Mouse (Mus musculus): Measurements from ENCODE around the gene Thsd7b. TPM values are rescaled to one million over a fixed set of nuclear protein-coding genes. Genes with fewer than 3 reads are reported as not detected.

The Thsd7b gene
- polyA plus RNA-seq (2015; fragmentation: Nextera tagmentation; extraction: Ambion mirVana), result 3.0 and 4.0 TPM in 2 replicates

DNA sequence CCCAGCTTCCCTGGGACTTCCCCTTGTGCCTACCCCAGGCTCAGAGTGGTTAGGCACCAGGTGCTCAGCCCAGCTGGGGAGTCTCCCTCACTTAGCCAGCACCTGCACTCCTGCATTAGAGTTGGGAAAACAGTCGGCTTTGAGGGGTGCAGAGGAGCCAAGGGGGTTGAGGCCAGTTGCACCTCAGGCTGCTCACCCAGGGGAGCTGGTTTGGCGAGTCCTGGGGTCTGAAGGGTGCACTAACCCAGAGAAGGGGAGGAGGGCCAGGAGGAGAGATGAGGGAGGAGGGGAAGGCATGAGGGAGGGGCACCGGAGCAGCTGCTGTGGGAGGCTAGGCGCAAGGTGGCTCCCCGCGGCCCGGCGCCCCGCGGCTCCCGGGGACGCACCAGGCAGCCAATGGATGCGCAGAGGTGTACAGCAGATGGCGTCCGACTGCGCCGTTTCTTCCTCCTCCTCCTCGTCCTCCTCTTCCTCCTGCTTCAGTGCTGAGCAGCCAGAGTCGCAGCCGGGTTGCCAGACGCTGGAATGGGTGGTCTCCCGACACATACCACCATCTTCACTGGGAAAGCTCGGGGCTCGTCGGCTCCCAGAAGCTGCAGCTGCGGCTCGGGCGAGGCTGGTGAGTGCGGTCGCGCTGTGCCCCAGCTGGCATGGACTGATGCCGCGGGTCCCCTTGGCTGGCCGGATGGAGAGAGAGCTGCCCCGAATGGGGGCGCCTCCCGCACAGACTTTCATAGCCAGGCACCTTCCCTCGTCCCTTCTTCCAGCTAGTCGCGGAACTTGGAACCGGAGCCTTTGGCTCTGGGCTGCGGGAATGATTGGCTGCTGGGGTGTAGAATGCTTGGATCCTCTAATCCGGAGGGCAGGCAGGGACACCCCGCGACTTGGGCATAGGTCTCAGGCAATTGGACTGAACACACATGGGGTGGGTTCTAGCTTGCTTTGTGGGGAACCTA, at the start of gene Thsd7b:
Thsd7b (plus strand) TSS at position 321 of the 956 bp plus-strand sequence.
- peaks cover 57% of the 10 kb centered on the region for H3K27me3 ChIP-seq
- peak within 1 kb of the TSS; percentile 89 for H3K4me2 ChIP-seq (replicated peaks)
- H3K4me3 ChIP-seq, result peak within 1 kb of the TSS; percentile 49
- 2% methylated on average over 45 of the region's 45 CpGs for WGBS
- H3K36me3 ChIP-seq, result no peaks in the 10 kb centered on the region
- H3K4me1 ChIP-seq, result peaks cover 8% of the 10 kb centered on the region
- ATAC-seq (ENCODE audit: low FRiP score, low read depth), result peak; percentile 64; the same call in 1 of the 2 replicates
- no peak within 1 kb of the TSS for H3K27ac ChIP-seq
- H3K9me3 ChIP-seq, result no peaks in the 10 kb centered on the region
- H3K9ac ChIP-seq, result peak within 1 kb of the TSS; percentile 54

GRCm38 (mm10) chr1:129244292-129244691, 28.8 kb upstream of the Thsd7b start:
- Histone ChIP-seq H3K27me3 (no peaks in the 10 kb centered on the region), H3K27ac (no peak overlapping the region), H3K9me3 (no peaks in the 10 kb centered on the region), H3K4me3 (no peak overlapping the region), H3K4me2 (replicated peaks) (no peak overlapping the region), H3K4me1 (no peaks in the 10 kb centered on the region), H3K9ac (no peak overlapping the region), H3K36me3 (no peaks in the 10 kb centered on the region)
- no peak for ATAC-seq (ENCODE audit: low FRiP score, low read depth)
- 60% methylated on average over 3 of the region's 3 CpGs for WGBS

DNA sequence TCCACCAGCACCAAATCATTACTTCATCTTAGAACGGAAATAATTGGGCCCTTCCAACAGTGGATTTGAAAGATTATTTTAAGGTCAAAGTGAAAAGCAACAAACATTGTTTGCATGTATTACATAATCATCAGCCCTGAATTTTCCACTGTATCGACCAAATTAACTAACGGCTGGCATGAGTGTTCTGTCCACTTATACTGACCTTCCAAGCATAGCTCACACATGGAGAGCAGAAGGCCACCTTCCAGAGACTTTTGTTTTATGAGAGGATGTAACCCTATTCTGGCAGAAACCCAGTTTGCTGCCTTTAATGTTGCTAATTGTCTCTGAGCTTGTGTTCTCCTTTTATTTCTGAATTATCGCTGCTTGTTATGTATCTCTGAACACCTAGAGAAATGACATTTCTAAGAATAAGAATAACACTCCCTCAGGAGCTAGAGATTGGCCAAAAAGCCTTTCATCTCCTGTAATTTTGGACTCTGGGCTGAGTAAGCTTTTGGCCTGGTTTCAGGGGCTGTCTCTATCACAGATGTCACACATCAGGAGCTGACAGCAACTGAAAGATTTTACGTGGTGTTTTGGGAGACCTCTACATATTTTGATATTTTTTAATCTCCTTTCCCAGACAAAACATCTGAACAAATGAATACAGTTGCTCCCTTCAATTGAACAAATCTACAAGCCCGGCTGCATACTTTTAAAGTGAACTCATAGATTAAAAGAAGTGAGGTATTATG, 22.2 kb upstream of the Thsd7b start:
- H3K4me1 ChIP-seq, result no peaks in the 10 kb centered on the region
- no peak overlapping the region for H3K4me2 ChIP-seq (replicated peaks)
- H3K9ac ChIP-seq, result no peak overlapping the region
- no peak for ATAC-seq (ENCODE audit: low FRiP score, low read depth)
- H3K27me3 ChIP-seq, result no peaks in the 10 kb centered on the region
- no peaks in the 10 kb centered on the region for H3K36me3 ChIP-seq
- no peak overlapping the region for H3K27ac ChIP-seq
- no peaks in the 10 kb centered on the region for H3K9me3 ChIP-seq
- H3K4me3 ChIP-seq, result no peak overlapping the region
- WGBS, result 78% methylated on average over 6 of the region's 6 CpGs

DNA sequence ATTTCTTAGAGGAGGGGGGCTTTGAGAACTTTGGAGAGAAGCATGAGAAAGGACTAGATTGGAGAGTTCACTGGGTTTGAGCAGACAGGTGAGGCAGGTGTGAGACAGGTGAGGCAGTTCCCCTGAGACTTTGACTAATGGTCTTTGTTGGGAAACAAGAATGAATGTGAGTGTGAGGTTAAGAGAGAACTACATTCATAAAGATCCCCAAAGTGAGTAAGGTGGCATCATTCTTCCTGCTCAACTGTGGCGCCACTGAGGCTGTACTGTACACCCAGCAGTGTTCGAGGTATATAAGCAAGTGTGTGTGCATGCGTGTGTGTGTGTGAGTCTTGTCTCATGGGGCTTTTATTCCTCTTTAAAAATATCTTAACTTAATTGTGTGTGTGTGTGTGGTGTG, 6.4 kb upstream of the Thsd7b start:
- WGBS, result 81% methylated on average over 3 of the region's 3 CpGs
- no peak for ATAC-seq (ENCODE audit: low FRiP score, low read depth)

DNA sequence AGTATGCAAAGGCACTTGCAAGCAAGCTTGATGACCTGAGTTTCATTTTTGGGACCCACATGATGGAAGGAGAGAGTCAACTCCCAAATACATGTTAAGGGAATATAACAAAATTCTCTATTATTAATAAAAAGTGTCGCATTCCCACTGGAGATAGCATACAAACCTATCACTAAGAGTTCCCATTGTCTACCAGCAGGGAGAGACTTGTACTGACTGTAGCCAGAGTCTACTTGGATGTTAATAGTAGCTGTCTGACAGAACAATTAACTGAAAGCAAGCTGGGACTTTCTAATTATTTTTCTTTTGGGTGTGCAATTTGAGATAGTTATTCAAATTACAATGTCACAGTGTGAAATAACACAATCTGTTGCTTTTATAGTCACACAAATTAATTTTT, 31.1 kb downstream of the Thsd7b start:
- H3K9ac ChIP-seq, result no peak overlapping the region
- no peak overlapping the region for H3K4me3 ChIP-seq
- no peaks in the 10 kb centered on the region for H3K9me3 ChIP-seq
- H3K4me1 ChIP-seq, result no peaks in the 10 kb centered on the region
- no peak overlapping the region for H3K27ac ChIP-seq
- no peaks in the 10 kb centered on the region for H3K27me3 ChIP-seq
- H3K36me3 ChIP-seq, result no peaks in the 10 kb centered on the region
- WGBS, result 95% methylated on average over 1 of the region's 1 CpGs
- no peak for ATAC-seq (ENCODE audit: low FRiP score, low read depth)
- no peak overlapping the region for H3K4me2 ChIP-seq (replicated peaks)

More for the DNA sequence above, 6.4 kb upstream of the Thsd7b start:
- H3K27ac ChIP-seq, result no peak overlapping the region
- no peaks in the 10 kb centered on the region for H3K4me1 ChIP-seq
- H3K9ac ChIP-seq, result no peak overlapping the region
- no peak overlapping the region for H3K4me2 ChIP-seq (replicated peaks)
- H3K4me3 ChIP-seq, result no peak overlapping the region
- H3K27me3 ChIP-seq, result peaks cover 9% of the 10 kb centered on the region
- no peaks in the 10 kb centered on the region for H3K36me3 ChIP-seq
- H3K9me3 ChIP-seq, result no peaks in the 10 kb centered on the region

DNA sequence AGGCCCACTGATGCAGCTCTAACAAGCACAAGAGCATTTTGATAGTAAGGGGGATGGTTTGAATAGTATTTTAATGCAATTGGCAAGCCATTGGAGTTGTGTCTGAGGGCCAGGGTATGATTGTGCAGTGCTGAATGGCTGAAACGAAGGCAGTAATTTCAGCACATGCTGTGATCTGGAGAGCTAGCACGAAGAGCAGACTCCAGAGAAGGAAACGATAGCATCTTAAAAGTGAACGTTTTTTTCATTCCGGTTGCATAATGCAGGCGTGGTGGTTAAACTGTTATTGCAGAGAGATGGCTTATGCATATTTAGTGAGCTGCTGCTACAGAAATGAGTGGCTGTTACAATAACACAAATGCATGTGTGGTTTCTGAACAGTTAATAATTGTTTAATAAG, 51.3 kb downstream of the Thsd7b start:
- Histone ChIP-seq H3K4me1 (no peaks in the 10 kb centered on the region), H3K36me3 (no peaks in the 10 kb centered on the region), H3K4me2 (replicated peaks) (no peak overlapping the region), H3K27me3 (no peaks in the 10 kb centered on the region), H3K4me3 (no peak overlapping the region), H3K9ac (no peak overlapping the region), H3K27ac (no peak overlapping the region), H3K9me3 (no peaks in the 10 kb centered on the region)
- no peak for ATAC-seq (ENCODE audit: low FRiP score, low read depth)
- WGBS, result 61% methylated on average over 6 of the region's 6 CpGs

DNA sequence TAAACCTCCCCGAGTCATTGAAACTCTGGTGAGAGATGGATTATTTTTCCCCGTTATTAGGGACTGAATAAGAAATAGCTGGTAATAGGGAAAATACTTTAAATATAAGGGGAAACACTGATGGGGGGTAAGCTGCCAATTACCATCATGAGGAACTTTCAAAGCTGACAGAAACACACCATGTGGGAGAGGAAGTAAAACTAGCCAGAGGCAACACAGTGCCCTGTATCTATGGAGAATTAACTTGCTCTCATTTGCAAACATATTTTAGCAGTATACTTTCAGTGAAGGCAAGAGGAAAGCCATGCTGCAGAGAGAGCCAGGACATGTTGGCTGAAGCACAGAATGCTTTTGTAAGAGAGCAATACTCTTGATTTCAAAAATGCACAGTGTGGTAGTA, 51.7 kb downstream of the Thsd7b start:
- Histone ChIP-seq H3K36me3 (no peaks in the 10 kb centered on the region), H3K9me3 (no peaks in the 10 kb centered on the region), H3K4me2 (replicated peaks) (no peak overlapping the region), H3K27ac (no peak overlapping the region), H3K4me3 (no peak overlapping the region), H3K4me1 (no peaks in the 10 kb centered on the region), H3K9ac (no peak overlapping the region), H3K27me3 (no peaks in the 10 kb centered on the region)
- ATAC-seq (ENCODE audit: low FRiP score, low read depth), result no peak
- 45% methylated on average over 2 of the region's 2 CpGs for WGBS

- Histone ChIP-seq H3K4me1 (no peaks in the 10 kb centered on the region), H3K9ac (no peak overlapping the region), H3K27me3 (no peaks in the 10 kb centered on the region), H3K9me3 (no peaks in the 10 kb centered on the region), H3K27ac (no peak overlapping the region), H3K4me2 (replicated peaks) (no peak overlapping the region), H3K36me3 (no peaks in the 10 kb centered on the region), H3K4me3 (no peak overlapping the region)
- no peak for ATAC-seq (ENCODE audit: low FRiP score, low read depth)
- WGBS, result 77% methylated on average over 6 of the region's 6 CpGs
Measured at GRCm38 (mm10) chr1:129356631-129357030, 83.5 kb downstream of the Thsd7b start.

DNA sequence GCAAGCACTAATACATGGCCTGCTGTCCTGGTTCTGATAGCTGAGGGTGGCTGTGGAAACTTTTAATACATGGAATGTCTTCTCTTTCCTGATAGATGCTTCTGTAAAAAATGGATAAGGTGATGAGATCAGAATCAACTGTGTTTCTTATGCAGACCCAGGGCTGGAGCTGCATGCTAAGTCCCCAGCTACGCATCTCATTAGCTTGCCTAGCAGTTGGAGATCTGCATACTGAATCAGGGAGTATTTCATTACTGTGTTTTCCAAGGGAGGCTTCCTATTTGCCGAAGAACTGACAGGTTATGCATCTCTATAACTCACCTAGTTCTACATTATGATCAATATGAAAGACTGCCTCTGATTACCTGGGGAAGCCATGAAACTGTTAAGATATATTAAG, 84.3 kb downstream of the Thsd7b start:
- no peaks in the 10 kb centered on the region for H3K9me3 ChIP-seq
- H3K27ac ChIP-seq, result no peak overlapping the region
- 79% methylated on average over 2 of the region's 2 CpGs for WGBS
- no peak overlapping the region for H3K4me2 ChIP-seq (replicated peaks)
- no peaks in the 10 kb centered on the region for H3K36me3 ChIP-seq
- H3K27me3 ChIP-seq, result no peaks in the 10 kb centered on the region
- H3K9ac ChIP-seq, result no peak overlapping the region
- no peak for ATAC-seq (ENCODE audit: low FRiP score, low read depth)
- H3K4me3 ChIP-seq, result no peak overlapping the region
- no peaks in the 10 kb centered on the region for H3K4me1 ChIP-seq

- Histone ChIP-seq H3K27me3 (no peaks in the 10 kb centered on the region), H3K4me2 (replicated peaks) (no peak overlapping the region), H3K9ac (no peak overlapping the region), H3K27ac (no peak overlapping the region), H3K9me3 (no peaks in the 10 kb centered on the region), H3K4me3 (no peak overlapping the region), H3K4me1 (no peaks in the 10 kb centered on the region), H3K36me3 (no peaks in the 10 kb centered on the region)
- WGBS, result 87% methylated on average over 4 of the region's 4 CpGs
- no peak for ATAC-seq (ENCODE audit: low FRiP score, low read depth)
Measured at GRCm38 (mm10) chr1:129363368-129363767, 90.3 kb downstream of the Thsd7b start.

GRCm38 (mm10) chr1:129364828-129365227, 91.7 kb downstream of the Thsd7b start:
- H3K9ac ChIP-seq, result no peak overlapping the region
- H3K4me1 ChIP-seq, result no peaks in the 10 kb centered on the region
- no peak overlapping the region for H3K4me2 ChIP-seq (replicated peaks)
- H3K4me3 ChIP-seq, result no peak overlapping the region
- no peaks in the 10 kb centered on the region for H3K9me3 ChIP-seq
- no peaks in the 10 kb centered on the region for H3K36me3 ChIP-seq
- no peak for ATAC-seq (ENCODE audit: low FRiP score, low read depth)
- no peaks in the 10 kb centered on the region for H3K27me3 ChIP-seq
- no peak overlapping the region for H3K27ac ChIP-seq

DNA sequence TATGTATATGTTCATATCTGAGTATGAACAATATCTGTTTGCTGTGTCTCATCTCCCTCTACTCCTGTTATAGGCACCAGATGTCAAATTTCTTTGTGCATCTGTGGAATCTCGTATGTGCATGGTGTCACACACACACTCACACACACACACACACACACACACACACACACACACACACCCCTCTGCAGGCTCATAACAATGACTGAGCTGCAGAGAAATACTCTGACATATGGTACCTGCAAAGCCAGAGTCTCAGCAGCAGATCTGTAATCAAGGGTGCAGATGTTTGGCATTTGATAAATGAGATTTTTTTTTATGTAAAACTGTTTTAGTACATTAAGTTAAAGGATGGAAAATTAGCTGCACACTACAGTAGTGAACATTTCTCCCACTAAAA, 92.5 kb downstream of the Thsd7b start:
- no peak overlapping the region for H3K27ac ChIP-seq
- no peak overlapping the region for H3K9ac ChIP-seq
- ATAC-seq (ENCODE audit: low FRiP score, low read depth), result no peak
- H3K4me2 ChIP-seq (replicated peaks), result no peak overlapping the region
- H3K27me3 ChIP-seq, result no peaks in the 10 kb centered on the region
- 47% methylated on average over 1 of the region's 1 CpGs for WGBS
- no peak overlapping the region for H3K4me3 ChIP-seq
- H3K36me3 ChIP-seq, result no peaks in the 10 kb centered on the region
- no peaks in the 10 kb centered on the region for H3K4me1 ChIP-seq
- H3K9me3 ChIP-seq, result no peaks in the 10 kb centered on the region

All from limb, embryonic 13.5 days (tissue).